Mouse (Mus musculus) heart, postnatal 4 days (tissue): ENCODE data around the gene Mcur1. TPM values are rescaled to one million over a fixed set of nuclear protein-coding genes. Genes with fewer than 3 reads are reported as not detected.
A peak's percentile ranks its signal among the peaks of the same experiment; 100 is the strongest.

Experiments
- DNase-seq: peaks from one replicate; pipeline ENCODE4 v3.0.0; 2021
- total RNA-seq, 2 experiments: library from RNA; stranded (reverse); gene quantifications; 2 replicates each; pipeline ENCODE4 v1.2.3; 2021

The Mcur1 gene
- total RNA-seq, 2 experiments from 2014 or later, result 34.6 to 36.9 TPM

DNA sequence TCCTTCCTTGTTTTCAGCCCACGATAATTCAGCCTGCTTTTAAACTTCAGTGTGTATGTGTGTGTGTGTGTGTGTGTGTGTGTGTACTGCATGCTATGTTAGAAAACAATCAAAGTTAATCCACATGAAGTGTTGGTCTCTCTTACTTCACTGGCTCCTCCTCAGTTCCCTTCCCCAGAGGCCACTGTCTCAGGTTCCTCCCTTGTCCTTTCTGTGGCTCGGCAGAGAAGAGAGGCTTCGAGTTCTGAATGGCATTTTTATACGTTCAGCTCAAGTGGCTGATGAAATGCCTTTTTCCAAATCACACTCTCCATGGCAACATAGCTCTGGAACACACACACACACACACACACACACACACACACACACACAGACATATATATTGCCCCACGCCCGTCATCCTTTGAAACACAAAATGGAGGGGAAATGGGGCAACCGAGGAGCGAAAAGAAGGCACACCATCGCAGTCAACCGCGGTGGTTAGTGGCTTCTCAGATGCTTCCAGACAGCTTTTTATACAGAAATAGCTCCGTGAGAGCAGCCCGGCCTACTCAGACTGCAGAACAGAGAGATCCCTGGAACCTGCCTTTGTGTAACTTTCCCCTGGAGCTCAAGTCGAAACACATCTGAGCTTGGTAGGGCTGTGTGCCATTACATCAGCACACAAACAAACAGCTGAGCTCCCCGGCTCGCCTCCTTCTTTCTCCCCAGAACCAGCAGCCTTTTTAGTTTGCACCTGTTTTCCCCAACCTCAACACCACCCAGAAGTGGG lies 34.4 kb downstream of the Mcur1 start:
- DNase-seq, result no peak

DNA sequence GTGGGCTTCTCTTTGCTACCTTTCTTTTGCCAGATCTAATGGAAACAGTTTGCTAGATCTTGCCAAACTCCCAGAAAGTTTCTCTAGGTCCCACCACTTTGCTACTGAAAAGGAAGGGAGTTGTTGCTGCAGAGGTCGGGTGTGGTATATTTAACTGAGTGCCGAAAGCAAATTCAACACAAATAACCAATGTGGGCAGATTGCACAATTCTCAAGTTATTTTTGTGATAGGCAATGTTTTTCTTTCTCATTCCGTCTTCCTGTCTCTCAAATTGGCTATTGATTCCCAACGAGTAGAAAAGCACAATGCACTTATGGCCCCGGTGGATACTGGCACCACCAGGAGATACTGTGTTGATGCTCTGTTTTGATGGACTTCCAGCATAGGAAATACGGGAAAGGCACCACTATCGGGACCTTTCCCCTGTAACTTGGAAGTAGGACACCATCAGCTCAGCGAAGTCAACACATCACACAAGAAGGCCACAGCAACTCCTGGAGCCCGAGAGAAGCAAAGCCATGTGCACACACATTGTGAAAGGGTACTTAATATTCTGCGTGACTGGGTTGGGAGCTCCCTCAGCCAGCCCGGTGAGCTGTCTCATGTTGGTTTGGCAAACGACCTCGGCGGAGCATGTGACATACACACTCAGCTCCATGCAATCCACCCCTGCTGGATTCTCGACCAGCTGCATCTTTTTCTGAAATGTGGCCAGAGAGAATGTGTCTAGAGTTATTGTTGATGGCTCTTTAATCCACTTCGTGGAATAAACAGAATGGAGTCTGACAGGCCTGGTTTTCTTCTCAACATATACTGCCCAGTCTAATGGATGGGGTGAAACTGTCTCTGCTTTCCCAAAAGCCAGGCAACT lies 35.3 kb downstream of the Mcur1 start:
- DNase-seq, result peak; percentile 70

DNA sequence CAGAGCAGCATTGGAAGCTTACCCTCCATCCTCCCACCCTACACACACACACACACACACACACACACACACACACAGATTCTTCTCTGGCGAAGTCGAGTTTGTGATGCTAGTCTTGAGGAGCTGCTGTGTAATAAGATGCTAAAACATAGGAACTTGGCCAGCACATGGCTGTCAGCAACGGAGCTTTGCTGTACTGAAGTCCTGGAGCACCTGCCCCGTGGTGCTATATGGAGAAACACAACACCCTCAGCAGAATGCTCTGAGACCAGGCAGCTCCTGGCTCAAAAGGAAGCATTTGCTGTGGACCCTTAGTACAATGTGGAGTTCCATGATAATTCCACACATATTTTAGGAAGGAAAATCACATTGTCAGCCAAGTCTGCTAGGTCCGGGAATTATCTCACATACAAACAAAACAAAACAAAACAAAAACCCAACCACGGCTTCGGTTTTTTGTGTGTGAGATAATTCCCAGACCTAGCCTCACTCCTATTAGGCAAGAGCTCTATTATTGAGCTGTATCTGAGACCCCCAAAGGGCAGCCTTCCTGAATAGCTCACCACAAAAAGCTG lies 36.0 kb downstream of the Mcur1 start:
- DNase-seq, result no peak

DNA sequence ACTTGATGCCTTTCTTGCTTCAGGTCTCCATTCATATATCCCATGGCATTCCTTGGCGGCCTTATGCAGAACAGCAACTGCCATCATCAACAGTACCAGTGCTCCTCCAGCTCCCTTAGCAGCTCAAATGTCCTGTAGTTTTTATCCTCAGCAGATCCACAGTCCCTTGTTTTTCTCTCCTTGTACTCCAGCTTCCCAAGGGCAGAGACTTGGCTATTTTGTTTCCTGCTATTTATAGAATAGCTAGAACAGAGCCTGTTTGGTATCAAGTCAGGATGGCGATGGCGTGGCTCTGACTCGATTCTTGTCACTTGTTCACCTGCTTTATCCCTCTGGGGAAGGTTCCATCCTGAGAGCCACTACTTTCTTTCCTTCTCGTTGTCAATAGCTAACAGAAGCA lies 38.1 kb downstream of the Mcur1 start:
- DNase-seq, result no peak

DNA sequence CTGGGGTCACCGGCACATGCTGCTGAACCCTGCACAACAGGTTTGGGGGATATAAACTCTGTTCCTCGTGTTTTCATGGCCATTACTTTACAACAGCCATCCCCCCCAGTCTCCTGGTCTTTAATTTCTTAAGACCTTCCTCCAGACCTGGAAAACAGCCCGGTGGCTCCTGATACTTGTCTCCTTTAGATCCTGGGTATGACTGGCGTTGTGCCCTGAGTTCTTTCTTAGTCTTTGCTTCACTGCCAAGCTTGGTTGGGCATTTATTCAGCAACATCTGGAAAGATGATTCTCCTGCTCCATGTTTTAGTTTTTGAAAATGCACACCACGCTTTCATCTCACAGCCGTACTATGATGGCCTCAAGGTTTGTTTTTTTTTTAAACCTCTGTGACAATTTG lies 40.7 kb downstream of the Mcur1 start:
- no peak for DNase-seq

DNA sequence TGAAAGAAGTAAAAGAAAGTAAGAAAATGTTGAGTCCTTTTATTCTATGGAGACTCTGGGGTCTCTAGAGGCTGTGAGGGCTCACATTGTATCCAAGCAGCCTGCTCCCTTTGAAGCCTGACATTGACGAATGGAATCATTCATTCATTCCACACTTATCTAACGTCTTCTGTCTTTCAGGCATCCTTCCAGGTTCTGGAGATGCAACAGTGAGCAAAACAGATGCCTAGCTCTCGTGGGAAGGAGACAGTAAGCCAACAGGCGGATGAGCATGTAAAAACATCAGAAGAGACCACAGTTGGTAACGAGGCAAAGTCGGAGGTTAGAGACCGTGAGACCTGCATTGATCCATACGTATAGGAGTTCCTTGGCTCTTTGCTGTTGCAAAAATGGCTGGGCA lies 42.6 kb downstream of the Mcur1 start:
- DNase-seq, result no peak

DNA sequence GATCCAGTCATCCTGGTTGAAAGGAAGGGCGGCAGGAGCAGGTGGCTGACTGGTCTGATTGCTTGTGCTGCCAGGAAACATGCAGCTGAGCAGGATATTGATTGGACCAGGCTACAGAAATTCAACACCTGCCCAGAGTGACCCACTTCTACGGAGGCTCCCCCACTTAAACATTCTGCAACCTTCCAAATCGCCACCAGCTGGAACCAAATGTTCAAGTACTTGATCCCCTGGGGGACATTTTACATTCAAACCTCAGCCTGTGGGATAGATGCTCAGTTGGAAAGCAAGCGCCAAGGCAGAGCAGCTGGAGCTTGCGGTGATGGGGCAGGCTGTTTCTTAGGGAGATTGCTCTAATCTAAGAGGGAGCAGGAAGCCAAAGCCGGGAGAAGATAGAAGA lies 43.1 kb downstream of the Mcur1 start:
- DNase-seq, result peak; percentile 43

DNA sequence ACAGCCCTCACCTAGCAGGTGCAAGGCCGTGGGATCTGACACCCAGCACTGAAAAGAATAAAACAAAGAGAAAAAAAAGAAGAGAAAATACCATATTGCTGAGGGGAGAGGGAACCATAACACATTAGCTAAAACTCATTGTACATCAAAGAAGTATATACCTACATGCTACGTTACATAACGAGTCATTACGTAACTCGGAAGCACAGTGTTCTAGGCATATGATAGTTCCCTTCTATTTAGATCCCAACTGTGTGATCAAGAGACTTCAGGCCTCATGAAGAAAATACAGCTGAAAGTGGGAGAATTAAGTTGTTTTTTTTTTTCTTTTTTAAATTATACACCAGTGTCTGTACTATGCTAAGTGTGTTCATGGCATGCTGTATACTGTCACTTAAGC lies 43.9 kb downstream of the Mcur1 start:
- no peak for DNase-seq

DNA sequence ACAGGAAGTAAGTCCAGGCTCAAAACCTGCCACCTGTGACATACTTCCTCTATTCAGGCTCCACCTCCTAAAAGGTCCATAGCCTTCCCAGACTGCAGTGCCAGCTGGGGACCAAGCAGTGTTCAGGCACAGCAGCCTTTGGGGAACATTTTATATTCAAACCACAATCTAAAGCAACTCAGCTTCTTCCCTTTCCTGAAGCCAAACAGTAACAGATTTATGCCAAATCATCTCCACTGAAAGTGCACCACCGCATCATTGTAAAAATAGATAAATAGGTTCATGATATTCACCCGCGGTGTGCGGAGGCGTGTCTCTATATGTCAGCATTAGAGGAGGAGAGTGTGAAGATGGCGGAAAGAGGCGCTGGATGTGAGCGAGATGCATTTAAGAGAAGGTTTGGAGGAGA lies 45.0 kb downstream of the Mcur1 start:
- no peak for DNase-seq

DNA sequence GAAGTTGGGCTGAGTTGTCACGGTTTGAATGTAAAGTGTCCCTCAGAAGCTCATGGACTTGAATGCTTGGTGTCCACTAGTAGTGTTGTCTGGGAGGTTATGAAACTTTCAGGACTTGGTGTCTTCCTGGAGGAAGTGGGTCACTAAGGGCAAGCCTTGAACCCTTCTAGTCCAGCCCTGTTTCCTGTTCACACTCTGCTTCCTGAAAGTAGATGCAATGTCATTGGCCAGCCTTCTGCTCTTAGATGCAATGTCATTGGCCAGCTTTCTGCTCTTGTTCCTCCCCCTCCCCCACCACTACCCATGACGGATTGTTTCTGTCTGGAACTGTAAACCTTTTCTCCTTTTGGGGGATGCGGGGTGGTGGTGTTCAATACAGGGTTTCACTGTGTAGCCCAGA lies 47.3 kb downstream of the Mcur1 start:
- no peak for DNase-seq

DNA sequence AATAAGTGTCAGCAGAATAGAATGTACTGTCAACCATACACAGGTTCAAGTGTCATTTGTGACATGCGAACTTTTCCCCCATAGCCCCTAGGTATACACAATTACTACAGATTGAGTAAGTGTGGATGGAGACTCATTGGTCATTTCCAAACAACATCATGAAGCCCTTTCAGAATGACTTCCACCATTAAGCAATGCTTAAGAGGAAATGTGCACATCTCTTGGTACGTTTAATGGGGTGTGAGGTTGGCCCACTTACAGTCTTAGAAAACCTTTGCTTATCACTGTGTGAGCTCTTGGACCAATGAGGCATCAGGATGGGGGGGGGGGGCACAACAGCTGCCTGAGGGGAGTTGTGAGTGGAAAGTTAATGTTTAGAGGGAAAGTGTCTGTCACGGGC lies 54.2 kb downstream of the Mcur1 start:
- DNase-seq, result no peak

DNA sequence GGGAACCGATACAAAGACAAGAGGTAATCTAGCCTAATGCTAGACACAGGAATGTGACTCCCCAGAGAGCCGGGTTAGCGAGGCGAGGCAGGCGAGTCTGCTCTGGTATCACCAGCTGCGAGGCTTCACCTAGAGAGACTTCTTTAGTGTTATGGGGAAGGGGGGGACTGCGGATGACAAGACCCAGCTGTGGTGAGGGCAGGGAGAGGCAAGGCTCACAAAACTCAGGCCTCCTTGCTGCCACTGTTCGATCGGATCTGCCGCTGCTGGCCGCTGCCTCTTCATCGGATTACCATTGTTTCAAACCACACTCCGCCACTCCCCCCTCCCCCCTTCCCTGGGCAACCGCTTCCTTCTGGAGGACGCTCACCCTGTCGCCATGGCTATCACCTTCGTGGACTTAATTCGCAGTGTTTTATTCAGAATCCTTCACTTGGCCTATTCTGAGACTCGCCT lies 56.6 kb downstream of the Mcur1 start:
- peak; percentile 55 for DNase-seq

DNA sequence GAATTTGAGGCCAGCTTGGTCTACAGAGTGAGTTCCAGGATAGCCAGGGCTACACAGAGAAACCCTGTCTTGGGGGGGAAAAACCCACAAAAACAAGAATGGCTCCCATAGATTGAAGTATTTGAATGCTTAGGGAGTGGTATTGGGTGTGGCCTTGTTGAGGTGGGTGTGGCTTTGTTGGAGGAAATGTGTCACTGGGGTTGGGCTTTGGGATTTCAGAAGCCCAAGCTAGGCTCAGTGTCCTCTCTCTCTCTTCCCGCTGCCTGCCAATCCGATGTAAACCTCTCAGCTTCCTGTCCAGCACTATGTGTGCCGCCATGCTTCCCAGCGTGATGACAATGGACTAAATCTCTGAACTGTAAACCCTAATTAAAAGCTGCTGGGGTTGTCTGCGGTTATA lies 58.4 kb downstream of the Mcur1 start:
- DNase-seq, result no peak

DNA sequence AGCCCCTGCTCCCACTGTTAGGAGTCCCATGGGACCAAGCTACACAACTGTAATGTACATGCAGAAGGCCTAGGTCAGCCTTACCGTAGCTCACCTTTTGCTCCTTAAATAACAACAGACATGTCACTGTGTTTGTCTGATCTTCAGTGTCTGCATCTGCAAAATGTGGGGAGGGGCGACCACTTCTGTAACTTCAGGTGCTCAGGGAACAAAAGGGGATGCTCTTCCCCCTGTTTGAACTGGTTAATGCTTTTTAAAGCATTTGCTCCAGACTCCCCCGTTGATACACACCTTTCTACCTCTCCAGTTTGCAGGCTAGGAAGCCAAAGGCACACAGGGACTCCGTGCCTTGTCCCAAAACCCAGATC lies 59.5 kb downstream of the Mcur1 start:
- no peak for DNase-seq

DNA sequence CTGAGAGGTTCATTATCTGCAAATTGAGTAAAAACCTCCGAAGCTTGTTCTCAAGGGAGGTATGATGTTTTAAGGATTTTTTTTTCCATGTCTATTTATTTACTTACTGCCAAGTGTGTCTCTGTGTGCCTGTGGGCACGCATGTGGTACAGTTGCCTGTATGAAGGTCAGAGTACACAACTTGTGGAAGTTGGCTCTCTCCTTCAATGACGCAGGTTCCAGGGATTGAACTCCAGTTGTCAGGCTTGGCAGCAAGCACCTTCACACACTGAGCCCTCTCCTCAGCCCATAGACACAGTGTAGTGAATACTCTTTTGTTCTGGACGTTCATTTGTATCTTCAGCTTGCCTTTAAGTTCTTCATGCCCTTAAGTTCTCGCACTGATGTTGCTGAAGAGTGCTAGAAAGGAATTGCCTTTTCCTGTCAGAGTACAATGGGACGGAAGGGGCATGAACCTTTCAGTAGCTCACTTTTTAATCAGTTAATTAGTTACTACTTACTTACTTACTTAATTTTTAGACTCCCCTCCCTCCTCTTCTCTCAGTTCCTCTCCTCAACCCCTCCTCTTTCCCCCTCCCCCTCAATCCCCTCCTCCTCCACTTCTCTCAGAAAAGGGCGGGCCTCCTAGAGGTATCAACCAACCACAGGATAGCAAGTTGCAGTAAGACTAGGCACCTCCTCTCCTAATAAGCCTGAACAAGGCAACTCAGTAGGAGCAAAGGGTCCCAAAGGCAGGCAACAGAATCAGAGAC lies 60.1 kb downstream of the Mcur1 start:
- DNase-seq, result no peak

DNA sequence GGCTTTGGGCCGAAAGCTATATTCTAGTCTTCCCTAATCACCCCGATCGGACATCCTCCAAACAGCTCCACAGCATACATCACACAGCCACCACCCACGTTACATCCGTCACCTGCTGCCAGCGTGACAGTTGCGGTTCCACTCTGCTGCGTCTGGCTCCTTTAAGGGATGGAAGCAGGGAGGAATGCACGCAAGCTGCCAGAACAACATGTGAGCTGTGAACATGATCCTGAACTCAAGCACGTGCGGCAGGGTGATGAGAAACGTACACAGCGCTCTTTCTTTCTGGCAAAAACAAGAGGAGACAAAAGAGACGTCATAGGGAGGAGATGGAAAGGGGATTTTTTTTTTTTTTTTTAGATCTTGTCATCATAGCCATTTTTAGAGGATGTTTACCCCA lies 61.1 kb downstream of the Mcur1 start:
- DNase-seq, result peak; percentile 54

DNA sequence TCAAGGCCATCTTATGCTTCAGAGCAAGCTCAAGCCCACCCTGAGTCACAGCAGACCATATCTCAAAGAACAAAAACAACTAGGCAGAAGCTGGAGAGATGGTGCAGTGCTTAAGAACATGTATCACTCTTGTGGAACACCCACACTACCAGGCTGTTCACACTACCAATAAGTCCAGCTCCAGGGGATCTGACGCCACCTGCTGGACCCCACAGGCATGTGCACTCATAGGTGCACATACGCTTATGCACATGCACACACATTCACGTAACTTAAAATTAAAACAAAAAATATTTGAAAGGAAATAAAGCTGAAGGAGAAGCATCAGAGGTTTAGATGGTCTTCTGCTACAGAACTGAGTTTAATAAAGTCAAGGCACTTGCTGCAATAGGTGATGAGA lies 62.2 kb downstream of the Mcur1 start:
- no peak for DNase-seq

DNA sequence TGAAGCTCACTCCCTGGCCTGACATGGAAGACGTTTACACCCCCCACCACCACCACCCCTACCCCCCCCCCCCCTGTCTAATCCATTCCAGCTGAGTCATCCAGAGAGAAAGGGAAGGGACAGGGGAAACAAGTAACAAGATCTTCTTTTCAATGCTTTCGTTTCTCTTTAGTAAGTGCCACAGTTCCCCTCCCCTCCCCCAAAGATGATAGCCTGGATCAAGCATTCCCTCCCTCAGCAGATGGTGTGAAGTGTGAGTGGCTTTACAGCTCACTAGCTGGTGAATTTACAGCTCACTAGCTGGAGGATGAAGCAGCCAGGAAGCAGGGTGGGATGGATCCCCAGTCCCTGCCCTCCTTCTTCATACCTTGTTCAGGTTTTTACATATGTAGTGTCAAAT lies 63.3 kb downstream of the Mcur1 start:
- DNase-seq, result no peak

DNA sequence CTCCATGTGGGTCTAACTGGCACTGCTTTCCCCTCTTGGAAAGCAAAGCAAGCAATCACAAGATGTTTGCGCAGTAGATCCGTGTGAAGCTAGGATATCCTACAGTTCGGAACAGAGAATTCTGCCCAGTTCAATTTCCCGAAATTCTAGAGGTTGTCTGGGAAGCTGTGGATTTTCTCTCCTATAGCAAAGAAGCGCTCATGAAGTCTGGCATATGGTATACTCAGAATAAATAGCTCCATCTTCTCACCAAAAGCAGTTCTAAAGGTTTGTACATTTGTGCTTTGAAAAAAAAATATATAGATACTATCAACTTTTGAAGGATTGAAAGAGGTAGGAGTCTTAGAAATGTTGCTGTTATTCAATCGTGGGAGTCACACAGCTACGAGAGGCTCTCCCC lies 64.3 kb downstream of the Mcur1 start:
- DNase-seq, result no peak

DNA sequence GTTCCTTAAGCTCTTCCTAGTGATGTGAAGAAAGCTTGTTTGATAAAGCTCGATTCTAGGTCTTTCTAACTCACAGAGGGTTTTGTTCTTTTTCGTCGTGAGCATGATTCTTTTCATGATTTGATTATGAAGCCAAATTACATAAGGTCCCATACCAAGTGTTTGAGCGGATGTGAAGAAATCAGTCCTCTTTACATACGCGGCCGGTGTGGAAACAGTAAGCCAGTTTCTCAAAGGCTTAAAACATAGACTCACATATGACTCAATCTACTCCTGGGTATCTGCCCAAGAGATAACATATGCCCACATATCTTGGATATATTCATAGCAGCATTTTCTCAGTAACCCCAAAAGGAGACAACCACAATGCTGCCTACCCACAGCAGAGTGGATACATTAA lies 66.3 kb downstream of the Mcur1 start:
- DNase-seq, result no peak

DNA sequence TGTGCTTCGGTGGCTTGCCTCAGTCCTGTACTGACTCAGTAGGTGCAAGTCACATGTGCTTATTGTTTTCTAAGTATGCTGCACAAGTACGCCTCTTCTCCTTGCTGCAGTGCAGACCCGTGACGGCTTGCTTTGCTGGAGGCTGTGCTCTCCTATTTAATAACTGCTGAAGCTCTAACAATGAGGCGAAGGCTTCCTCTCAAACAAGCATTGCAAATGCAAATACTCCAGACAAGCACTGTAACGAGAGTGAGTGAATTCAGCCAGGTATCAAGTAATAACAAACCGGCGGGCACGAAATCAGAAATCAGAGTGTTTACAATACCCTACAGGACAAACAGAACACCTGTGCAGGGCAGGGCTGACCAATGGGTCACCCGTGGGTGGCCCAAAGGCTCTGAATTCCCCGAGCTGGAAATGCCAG lies 66.9 kb downstream of the Mcur1 start:
- no peak for DNase-seq
